Mouse (Mus musculus): Measurements from ENCODE around the gene Nfib.

DNA sequence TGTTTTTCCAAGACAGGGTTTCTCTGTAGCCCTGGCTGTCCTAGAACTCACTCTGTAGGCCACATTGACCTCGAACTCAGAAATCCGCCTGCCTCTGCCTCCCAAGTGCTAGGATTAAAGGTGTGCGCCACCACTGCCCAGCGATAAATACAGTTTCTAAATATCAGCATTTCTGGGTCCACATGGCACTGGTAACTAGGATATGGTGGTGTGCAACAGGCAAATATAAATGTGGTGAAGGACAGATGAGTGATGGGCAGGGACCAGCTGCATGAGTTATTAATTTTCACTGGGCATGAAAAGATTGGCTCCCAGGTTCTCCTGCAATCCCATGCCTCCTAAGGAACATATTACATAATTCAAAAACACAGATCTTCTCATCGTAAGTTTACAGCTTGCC lies 266.9 kb downstream of the Nfib start:
- no peak for TF ChIP-seq POLR2A (IDR thresholded peaks at IDR 0.05; ENCODE audit: borderline replicate concordance, insufficient read depth, low read length)
- no peak for TF ChIP-seq CTCF (IDR thresholded peaks at IDR 0.05; ENCODE audit: borderline replicate concordance, insufficient read depth, low read depth, low read length)
